Mouse (Mus musculus): Measurements from ENCODE around the gene Prkaa1.
A peak's percentile ranks its signal among the peaks of the same experiment; 100 is the strongest.
"Not testable (repeated sequence)": the region's sequence is repeated elsewhere in the genome, so short reads cannot be mapped to it uniquely, and the experiment has no call there.

Prkaa1 gene

GRCm38 (mm10) chr15:5130887-5131668 is 12.6 kb upstream of the Prkaa1 start:
- DNase-seq: not testable (repeated sequence)

- no peak for DNase-seq
Observed at GRCm38 (mm10) chr15:5133301-5133700, 10.4 kb upstream of the Prkaa1 start.

- DNase-seq: no peak
Observed at GRCm38 (mm10) chr15:5134179-5134578, 9.5 kb upstream of the Prkaa1 start.

DNA sequence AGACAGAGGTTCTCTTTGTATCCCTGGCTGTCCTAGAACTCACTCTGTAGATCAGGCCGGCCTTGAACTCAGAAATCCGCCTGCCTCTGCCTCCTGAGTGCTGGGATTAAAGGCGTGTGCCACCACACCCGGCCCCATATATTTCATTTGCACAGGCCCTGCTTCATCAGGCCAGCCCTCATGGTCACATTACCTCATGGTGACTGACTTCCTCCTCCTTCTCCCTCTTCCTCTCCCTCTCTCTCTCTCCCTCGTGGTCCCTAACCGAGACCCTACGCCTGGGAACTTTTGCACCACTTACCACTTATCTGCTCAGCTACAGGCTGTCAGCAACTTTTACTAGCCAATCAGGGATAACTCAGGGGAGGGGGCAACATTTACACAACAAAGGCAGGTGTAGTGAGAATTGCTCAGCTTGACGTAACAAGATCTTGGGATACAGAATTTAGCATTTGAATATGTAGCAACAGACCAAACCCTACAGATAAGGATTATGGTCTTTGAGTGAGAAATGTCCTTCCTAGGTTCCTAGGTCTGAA is 8.6 kb upstream of the Prkaa1 start:
- DNase-seq: no peak

DNA sequence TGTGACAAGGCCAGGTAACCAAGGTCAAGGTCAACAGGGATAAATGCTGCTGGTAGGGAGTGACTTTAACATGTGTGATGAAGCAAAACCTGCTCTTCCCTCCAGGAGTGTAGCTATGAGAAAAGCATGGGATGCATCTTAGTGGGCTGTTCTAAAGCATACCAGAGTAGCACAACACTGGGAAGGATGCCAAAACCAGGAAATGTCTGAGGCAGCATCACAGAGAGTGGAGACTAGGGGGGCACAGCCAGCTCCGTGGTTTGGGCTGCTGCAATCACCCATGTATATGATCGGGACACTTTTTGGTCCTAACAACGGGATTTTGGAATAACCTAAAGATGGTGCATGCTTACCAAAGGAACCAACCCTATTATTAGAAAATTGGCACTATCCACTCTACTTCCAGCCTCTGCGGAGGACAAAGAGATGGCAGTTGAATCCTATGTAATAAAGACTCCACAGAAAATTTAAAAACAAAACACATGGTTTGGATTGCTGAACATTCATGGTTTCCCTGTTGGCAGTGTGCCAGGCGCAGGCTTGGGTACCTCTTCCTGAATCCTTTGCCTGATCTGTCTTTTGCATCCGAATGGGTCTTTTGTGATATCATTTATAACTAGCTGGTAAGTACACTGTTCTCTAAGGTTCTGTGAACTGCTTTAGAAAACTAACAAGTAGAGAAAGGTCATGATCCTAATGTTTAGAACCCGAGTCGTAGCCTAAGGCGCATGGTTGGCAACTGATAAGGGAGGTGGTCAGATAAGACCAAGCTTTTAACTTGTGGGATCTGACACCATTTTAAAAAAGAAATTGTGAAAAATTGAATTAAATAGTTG is 5.4 kb upstream of the Prkaa1 start:
- DNase-seq: no peak

- DNase-seq: no peak
Observed at GRCm38 (mm10) chr15:5139366-5139765, 4.3 kb upstream of the Prkaa1 start.

GRCm38 (mm10) chr15:5139863-5140262 is 3.8 kb upstream of the Prkaa1 start:
- no peak for DNase-seq

DNA sequence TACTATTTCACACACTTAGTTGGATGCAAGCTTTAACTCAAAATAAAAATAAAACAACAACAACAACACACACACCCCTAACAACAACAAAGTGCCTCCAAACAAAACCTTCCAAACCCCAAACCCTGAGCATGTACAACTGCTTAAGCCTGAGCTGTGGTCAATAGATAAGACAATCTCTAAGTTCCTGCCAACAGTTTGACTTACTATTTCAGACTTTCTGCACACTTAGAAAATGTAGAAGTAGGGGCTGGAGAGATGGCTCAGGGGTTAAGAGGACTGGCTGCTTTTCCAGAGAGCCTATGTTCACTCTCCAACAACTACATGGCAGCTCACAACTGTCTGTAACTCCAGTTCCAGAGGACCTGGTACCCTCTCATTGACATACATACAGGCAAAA is 3.3 kb upstream of the Prkaa1 start:
- no peak for DNase-seq

DNA sequence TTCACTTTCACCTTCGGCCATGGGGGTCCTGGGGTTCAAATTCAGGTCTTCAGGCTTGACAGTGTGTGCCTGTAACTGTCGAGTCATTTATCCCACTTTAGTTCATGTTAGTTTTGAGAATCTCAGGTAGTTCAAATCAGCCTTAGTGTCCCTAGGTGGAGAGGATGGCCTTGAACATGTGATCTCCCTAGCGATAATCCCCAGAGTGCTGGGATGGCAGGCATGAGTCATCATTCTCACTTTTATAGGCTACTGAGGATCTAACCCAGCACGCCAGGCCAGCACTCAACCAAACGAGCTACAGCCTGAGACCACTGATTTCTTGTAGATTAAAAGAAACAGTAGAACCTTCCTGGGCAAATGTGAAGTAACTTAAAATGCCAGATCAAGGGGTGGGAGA is 1.6 kb upstream of the Prkaa1 start:
- no peak for DNase-seq

GRCm38 (mm10) chr15:5142714-5143113 is 947 bp upstream of the Prkaa1 start:
- DNase-seq: no peak

DNA sequence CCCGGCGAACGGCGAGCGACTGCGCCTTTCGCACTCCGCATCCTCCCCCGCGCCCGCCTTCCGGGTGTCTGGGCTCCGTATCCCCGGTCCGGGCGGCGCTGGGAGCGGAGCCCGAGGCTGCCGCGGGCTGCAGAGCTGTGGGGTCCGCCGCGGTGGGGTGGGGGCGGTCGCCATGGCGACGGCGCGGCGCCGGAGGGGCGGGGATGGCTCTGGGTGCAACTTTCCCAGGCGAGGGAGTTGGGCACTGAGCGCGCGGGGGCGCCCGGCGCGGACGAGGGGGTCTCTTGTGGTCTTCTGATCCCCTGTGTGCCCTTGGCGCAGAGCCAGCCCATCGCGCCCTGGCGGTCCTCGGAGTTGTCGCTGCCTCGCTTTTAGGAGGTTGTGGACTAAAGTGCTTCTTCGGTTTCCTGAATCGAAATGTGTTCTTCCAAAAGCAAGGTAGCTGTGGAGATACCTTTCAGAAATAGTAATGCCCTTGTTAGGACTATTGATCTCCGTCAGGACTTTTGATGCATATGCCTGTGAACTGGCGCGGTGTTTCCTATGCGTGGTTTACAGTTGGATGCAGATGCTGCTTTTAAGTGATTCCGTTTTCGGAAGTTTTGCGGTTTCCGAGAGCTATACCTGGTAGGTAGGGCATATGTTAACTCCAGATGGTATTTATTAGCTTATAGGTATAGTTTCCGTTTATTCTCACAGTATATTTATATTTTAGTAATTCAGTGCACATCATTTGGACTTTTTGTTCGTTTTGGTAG is 539 bp downstream of the Prkaa1 start:
- DNase-seq: peak; percentile 61 to 80

GRCm38 (mm10) chr15:5145196-5145945 is 1.7 kb downstream of the Prkaa1 start:
- no peak for DNase-seq

- no peak for DNase-seq
Observed at GRCm38 (mm10) chr15:5149187-5149586, 5.5 kb downstream of the Prkaa1 start.

- DNase-seq: no peak
Observed at GRCm38 (mm10) chr15:5152171-5152570, 8.5 kb downstream of the Prkaa1 start.

GRCm38 (mm10) chr15:5154621-5155020 is 11.0 kb downstream of the Prkaa1 start:
- no peak for DNase-seq

DNA sequence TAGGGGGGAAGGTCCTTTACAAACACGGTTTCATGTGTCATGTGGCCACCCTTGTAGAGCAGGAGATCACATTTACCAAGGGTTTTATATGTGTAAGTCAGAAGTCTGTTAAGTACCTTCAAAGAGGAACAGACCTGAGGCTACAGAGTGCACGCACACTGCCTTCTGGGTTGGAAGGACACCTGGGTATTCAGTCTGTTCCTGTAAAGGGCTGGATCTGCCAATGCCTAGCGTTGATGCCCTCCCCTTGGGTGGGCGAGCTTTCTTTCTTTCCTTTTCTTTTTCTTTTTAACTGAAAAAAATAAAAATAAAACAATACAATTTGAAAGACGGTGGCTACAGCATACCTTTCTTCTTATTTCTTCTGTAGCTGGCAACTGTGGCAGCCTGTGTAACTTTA is 11.4 kb downstream of the Prkaa1 start:
- DNase-seq: no peak

- DNase-seq: no peak
Observed at GRCm38 (mm10) chr15:5156355-5156754, 12.7 kb downstream of the Prkaa1 start.

GRCm38 (mm10) chr15:5157386-5157785 is 13.7 kb downstream of the Prkaa1 start:
- DNase-seq: peak in 1 of 2 experiments; percentile 5

- no peak for DNase-seq
Observed at GRCm38 (mm10) chr15:5158827-5159226, 15.2 kb downstream of the Prkaa1 start.

GRCm38 (mm10) chr15:5165121-5165773 is 21.6 kb downstream of the Prkaa1 start:
- DNase-seq: no peak

GRCm38 (mm10) chr15:5173217-5173820 is 29.7 kb downstream of the Prkaa1 start:
- DNase-seq: no peak
